Mouse (Mus musculus) T-helper 1 cell (primary cell): Measurements from ENCODE around the gene Sf3a2.

Source experiments
- in situ Hi-C: fragments of 300-600 bp; cut with MboI, MseI; formaldehyde crosslinking; loops from one replicate; pipeline ENCODE4 v1.15.1; 2025; ENCODE audit warnings: high pct_unique_total_duplicates

The Sf3a2 gene

DNA sequence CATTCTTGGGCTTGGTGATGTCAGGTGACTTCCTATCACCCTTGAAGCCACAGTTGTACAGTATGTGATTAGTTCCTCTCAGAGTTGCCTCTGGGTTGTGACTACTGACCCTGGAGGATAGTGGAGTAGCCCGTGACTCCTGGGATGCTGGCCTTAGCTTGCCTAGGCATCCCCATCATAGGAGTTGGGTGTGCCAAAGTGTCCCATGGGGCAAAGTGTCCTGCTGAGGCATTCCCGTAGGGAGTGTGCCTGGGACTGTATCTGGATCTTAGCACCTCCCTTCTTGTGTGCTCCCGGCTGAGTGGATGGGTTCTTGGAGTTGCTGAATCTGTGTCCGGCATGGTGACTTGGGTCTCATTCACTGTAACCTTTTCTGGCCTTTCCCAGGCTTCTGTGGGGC, 23.0 kb upstream of the Sf3a2 start:
- in situ Hi-C loops: no loop called here

GRCm38 (mm10) chr10:80775731-80776130, 22.3 kb upstream of the Sf3a2 start:
- in situ Hi-C loops: no loop called here

DNA sequence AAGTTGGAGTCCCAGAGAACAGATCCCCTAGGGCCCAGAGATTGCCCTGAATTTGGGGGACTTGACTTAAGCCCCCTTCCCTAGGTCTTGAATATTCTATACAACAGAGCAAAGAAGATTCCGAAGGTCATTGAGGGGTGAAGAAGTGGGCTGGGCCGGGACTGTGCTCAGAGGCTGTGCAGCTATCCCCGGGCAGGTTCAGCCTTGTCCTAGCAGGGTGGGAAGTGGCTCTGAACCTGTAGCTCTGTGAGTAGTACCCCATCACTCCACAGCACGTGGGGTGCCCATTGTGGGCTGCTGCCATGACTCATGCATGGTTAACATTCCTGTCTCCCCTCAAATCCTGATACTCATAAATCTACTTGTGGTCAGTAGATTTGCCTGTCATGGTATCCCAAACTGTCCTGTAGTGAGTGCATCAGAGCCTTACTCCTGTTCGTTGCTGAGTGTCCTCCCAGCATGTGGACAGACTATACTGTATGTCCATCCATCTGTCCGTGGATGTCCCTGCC, 21.6 kb upstream of the Sf3a2 start:
- in situ Hi-C loops: no loop called here

GRCm38 (mm10) chr10:80777123-80777522, 20.9 kb upstream of the Sf3a2 start:
- in situ Hi-C loops: no loop called here

GRCm38 (mm10) chr10:80779565-80779964, 18.4 kb upstream of the Sf3a2 start:
- in situ Hi-C loops: no loop called here

- in situ Hi-C loops: loop anchor here (5.0 kb wide), 1 partner anchor 67 kb away; no protein-coding TSS in a partner anchor
These were observed 13.7 kb upstream of the Sf3a2 start for GRCm38 (mm10) chr10:80784302-80784701.

- in situ Hi-C loops: loop anchor here (5.0 kb wide), 1 partner anchor 68 kb away; no protein-coding TSS in a partner anchor
These were observed 13.1 kb upstream of the Sf3a2 start for GRCm38 (mm10) chr10:80784871-80785270.

- in situ Hi-C loops: no loop called here
These were observed 12.0 kb upstream of the Sf3a2 start for GRCm38 (mm10) chr10:80785963-80786362.

DNA sequence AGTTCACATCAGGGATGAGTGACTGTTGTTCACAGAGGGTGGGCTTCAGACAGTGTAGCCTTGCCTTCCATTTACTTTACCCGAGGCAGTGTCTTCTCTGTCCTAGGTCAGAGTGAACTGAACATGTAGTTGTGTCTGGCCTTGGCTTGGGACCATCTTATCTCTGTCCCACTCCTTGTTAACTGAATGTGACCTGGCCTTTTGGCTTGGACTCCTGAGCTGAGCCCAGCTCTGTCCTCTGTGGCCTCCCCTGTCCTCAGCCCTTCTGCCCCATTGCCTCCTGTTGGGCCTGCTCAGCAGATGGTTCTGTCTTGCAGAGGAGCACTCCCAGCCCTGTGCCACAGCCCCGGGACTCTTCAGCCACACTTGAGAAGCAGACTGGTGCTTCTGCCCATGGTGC, 10.5 kb upstream of the Sf3a2 start:
- in situ Hi-C loops: no loop called here

DNA sequence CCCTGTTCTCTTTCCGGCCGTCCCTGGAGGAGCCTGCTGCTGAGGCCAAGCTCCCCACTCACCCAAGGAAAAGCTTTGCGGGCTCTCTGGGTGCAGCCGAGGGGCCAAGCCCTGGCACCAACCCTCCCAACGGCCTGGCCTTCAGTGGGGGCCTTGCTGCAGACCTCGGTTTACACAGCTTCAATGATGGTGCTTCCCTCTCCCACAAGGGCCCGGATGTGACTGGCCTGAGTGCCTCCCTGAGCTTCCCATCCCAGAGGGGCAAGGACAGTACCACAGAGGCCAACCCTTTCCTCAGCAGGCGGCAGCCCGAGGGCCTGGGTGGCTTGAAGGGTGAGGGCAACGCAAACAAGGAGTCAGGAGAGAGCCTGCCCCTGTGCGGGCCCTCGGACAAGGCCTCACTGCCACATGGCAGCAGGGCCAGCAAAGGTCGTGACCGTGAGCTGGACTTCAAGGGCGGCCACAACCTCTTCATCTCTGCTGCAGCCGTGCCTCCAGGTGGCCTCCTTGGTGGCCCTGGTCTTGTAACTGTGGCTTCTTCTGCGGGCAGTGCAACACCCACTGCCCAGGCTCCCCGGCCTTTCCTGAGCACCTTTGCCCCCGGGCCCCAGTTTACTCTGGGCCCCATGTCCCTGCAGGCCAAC, 7.1 kb upstream of the Sf3a2 start:
- in situ Hi-C loops: no loop called here

DNA sequence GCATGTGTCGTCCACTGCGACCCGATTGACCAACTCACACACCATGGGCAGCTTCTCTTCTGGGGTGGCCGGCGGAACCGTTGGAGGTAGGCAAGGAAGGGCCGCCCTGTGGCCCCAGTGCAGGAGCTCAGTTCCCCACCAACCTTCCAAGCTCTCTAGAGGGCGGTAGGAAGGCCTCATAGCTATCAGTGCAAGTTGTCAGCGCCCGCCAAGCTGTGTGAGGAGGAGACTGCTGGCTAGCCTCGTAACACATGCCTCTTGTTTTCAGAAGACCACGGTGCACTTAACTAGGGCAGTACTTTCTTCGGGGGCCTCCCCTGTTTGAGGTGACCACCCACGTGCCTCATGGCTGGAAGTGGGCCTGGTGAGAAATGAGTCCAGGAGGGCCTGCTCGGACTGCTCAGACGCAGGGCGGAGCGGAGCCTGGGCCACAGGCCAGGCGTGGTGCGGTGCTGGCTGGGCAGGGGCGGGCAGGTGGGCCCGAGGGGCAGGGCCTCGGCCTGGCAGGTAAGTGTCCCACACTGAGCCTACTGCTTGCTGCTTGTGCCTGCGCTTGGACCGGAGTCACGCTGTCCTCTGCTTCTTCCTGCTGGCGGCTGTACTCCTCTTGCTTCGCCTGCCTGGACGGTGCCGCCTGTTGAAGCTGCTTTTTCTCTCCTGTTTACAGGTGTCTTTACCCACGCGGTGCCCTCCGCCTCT, 6.4 kb upstream of the Sf3a2 start:
- in situ Hi-C loops: no loop called here

DNA sequence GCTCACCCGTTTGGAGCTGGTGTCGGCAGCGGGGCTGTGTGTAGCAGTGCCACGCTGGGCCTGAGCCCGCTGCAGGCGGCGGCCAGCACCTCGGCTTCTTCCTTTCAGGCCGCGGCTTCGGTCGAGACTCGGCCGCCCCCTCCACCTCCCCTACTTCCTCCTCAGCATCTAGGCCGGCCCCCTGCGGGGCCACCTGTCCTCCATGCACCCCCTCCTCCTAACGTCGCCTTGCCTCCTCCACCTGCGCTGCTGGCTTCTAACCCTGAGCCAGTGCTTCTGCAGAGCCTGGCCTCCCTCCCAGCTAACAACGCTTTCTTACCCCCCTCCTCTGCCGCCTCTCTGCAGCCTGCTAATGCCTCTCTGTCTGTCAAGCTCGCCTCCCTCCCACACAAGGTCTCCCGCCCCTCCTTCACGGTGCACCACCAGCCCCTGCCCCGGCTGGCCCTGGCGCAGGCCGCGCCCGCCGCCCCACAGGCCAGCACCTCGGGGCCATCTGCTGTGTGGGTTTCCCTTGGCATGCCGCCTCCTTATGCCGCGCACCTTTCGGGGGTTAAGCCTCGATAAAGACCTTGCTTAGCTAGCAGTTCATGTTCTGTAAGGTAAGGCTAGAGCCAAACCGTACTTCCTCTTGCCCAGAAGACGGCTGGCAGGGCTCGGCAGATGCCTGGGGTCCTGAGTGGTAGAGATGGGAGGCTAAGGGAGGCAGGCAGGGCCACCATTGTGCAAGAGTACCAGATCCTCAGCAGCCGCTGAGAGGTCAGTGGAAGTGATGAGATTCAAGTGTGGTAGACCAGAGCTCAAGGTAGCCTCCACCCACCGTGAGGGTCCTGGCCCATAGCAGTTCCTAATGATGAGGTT, 5.6 kb upstream of the Sf3a2 start:
- in situ Hi-C loops: no loop called here

- in situ Hi-C loops: no loop called here
These were observed 4.8 kb upstream of the Sf3a2 start for GRCm38 (mm10) chr10:80793033-80793784.

- in situ Hi-C loops: no loop called here
These were observed 4.2 kb upstream of the Sf3a2 start for GRCm38 (mm10) chr10:80793803-80794202.

- in situ Hi-C loops: no loop called here
These were observed 3.2 kb upstream of the Sf3a2 start for GRCm38 (mm10) chr10:80794750-80795149.

- in situ Hi-C loops: no loop called here
These were observed 1.6 kb upstream of the Sf3a2 start for GRCm38 (mm10) chr10:80796307-80796848.

DNA sequence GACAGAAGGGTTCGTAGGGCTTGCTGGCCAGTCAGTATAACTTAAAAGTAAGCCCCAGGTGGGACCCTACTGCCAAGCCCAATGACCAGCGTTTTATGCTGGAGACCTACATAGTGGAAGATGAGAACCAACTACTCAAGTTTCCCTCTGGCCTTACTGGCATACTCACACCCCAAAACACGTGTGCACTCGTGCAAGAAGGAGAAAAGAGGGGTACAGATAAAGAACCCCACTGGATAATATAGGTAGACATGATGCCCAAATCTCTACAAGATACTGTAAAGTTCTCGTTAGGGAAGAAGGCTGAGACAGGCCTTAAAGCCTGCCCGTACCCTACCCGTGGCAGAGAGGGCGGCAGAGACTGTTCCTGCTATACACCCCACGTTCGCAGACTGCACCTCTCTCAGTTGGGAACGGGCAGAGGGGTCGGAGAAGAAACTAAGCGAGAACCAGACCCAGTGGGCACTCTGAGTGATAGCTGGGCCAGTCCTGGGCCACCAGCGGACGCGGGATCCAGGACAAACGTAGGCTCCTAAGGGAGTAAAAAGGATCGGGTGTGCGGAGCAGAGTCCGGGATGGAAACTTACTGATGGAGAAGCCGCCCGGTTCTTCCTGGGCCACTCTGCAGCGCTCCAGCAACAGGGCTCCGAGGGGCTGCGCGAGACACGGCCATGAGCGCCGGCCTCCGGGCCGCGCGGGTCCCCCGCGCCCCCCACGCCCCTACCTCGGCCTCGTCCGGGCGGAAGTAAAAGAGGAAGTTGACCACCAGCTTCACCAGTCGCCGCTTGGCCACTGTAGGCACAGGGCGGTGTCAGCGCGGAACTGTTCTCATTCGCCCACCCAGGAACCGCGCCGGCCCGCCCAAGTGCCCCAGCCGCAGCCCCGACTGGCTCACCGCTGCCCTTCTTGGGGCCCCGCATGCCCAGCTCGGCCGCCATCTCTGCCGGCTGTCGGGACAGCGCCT, 530 bp upstream of the Sf3a2 start:
- in situ Hi-C loops: no loop called here

DNA sequence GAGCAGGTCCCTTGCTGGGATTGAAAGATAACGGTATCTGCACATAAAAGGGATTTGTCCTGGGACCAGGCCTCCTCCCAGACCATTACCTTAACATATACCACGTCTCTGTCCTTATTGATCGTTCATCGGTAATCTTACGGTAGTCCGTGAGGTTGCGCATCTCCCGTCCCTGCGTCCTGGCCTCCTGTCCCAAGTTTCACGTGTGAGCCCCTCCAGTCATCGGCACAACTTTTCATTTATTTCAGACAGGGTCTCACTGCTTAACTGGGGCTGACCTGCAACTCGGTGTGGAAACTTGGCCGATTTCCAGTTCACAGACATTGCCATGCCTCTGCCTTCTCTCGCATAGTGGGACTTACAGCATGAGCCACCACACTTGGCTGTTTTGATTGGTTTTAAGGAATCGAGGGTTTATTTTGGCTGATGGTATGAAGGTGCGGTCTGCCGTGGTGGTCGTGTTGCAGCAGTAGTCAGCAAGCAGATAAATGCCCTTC, 1.1 kb downstream of the Sf3a2 start:
- in situ Hi-C loops: no loop called here

DNA sequence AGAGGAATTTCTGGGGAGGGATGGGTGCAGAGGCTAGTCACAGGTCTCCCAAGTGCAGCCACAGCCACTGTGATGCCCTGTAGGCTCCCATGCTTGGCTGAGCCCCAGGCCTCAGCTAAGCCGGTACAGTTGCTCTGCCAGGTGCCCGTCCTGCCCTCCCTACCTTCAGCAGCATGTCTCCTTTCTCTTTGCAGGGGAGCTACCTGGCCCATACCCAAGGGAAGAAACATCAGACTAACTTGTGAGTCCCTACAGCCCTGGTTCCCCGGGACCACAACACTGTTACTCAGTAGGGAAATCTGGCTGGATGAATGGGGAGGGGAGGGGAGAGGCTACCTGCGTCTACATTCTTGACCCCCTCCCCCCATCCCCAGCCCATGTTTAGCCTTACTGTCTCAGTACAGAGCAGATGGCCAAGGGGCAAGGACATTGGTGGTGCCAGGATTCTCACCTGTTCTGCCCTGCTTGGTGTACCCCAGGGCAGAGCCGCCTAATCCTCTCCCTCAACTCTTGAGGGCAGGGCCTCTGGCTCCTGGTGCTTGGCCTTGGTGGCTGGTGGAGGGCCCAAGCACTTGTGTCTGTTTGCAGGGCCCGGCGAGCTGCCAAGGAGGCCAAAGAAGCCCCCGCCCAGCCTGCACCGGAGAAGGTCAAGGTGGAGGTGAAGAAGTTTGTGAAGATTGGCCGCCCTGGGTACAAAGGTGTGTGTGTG, 4.4 kb downstream of the Sf3a2 start:
- in situ Hi-C loops: no loop called here
